Mouse (Mus musculus): ENCODE results near the gene Olfr401. TPM values are rescaled to one million over a fixed set of nuclear protein-coding genes. Genes with fewer than 3 reads are reported as not detected.
"Not testable (repeated sequence)": the region's sequence is repeated elsewhere in the genome, so short reads cannot be mapped to it uniquely, and the experiment has no call there.

Olfr401 gene
- polyA plus RNA-seq (2017; shearing (Covaris generic)): under 1 TPM in 1 of 3 experiments, not detected in 2; 0.25 TPM

- ATAC-seq: no peak
Measured at GRCm38 (mm10) chr11:74113412-74113811, at the start of gene Olfr401. TSS of gene Olfr401 (plus strand) at chr11:74113712.

- ATAC-seq: no peak
Measured at GRCm38 (mm10) chr11:74069655-74070054, 43.9 kb upstream of the Olfr401 start, which contains the start of gene Zfp616. TSS of gene Zfp616 (plus strand) at chr11:74069955.

- no peak for ATAC-seq
Measured at GRCm38 (mm10) chr11:74100724-74101123, 12.8 kb upstream of the Olfr401 start.

GRCm38 (mm10) chr11:74101507-74101906 lies 12.0 kb upstream of the Olfr401 start:
- no peak for ATAC-seq

GRCm38 (mm10) chr11:74105066-74105465 lies 8.4 kb upstream of the Olfr401 start:
- no peak for ATAC-seq

GRCm38 (mm10) chr11:74140001-74140400 lies 26.5 kb downstream of the Olfr401 start:
- ATAC-seq: not testable (repeated sequence)

GRCm38 (mm10) chr11:74145866-74146265 lies 32.4 kb downstream of the Olfr401 start:
- no peak for ATAC-seq

- no peak for ATAC-seq
Measured at GRCm38 (mm10) chr11:74153229-74153628, 39.7 kb downstream of the Olfr401 start, which contains the start of gene Olfr402. TSS of gene Olfr402 (plus strand) at chr11:74153529.

GRCm38 (mm10) chr11:74168771-74169170 lies 55.3 kb downstream of the Olfr401 start:
- ATAC-seq: no peak

Other genes starting within 250 kb of the Olfr401 start
- not detected for gene Olfr394, start 222.9 kb upstream of the Olfr401 start, polyA plus RNA-seq (2017; shearing (Covaris generic))
- gene Olfr395, start 204.4 kb upstream of the Olfr401 start, polyA plus RNA-seq (2017; shearing (Covaris generic)): not detected
- not detected for gene Olfr23, start 177.0 kb upstream of the Olfr401 start, polyA plus RNA-seq (2017; shearing (Covaris generic))
- gene Olfr397, start 152.9 kb upstream of the Olfr401 start, polyA plus RNA-seq (2017; shearing (Covaris generic)): not detected
- gene Olfr398, start 123.3 kb upstream of the Olfr401 start, polyA plus RNA-seq (2017; shearing (Covaris generic)): not detected
- gene Olfr139, start 57.2 kb upstream of the Olfr401 start, polyA plus RNA-seq (2017; shearing (Covaris generic)): not detected
- not detected for gene Olfr399, start 57.1 kb upstream of the Olfr401 start, polyA plus RNA-seq (2017; shearing (Covaris generic))
- not detected for gene Zfp616, start 43.8 kb upstream of the Olfr401 start, polyA plus RNA-seq (2017; shearing (Covaris generic))
- not detected for gene Olfr402, start 39.8 kb downstream of the Olfr401 start, polyA plus RNA-seq (2017; shearing (Covaris generic))
- not detected for gene Olfr403, start 72.5 kb downstream of the Olfr401 start, polyA plus RNA-seq (2017; shearing (Covaris generic))
- gene Olfr43, start 97.7 kb downstream of the Olfr401 start, polyA plus RNA-seq (2017; shearing (Covaris generic)): not detected
- gene Olfr406, start 146.1 kb downstream of the Olfr401 start, polyA plus RNA-seq (2017; shearing (Covaris generic)): not detected
- gene Olfr59, start 170.0 kb downstream of the Olfr401 start, polyA plus RNA-seq (2017; shearing (Covaris generic)): not detected
- gene Olfr410, start 224.3 kb downstream of the Olfr401 start, polyA plus RNA-seq (2017; shearing (Covaris generic)): not detected
- gene Olfr411, start 238.9 kb downstream of the Olfr401 start, polyA plus RNA-seq (2017; shearing (Covaris generic)): not detected
- not detected for gene Olfr412, start 248.4 kb downstream of the Olfr401 start, polyA plus RNA-seq (2017; shearing (Covaris generic))